In genomic region chr1:181921580-181922494, GRCm38 (mm10) we compare ENCODE assay signal across 8 mouse cellular contexts.
A peak's percentile ranks its signal among the peaks of the same experiment; 100 is the strongest.
DNase-seq lines count a peak whose midpoint lies in the region; TF ChIP-seq lines count a peak whose summit lies in the region.

No protein-coding gene starts in this region.

- peaks cover 20% of the 10 kb centered on the region; the same call in 1 of the 2 replicates for H3K36me3 ChIP-seq in ES-E14 (ENCODE audit: control insufficient read depth, insufficient read depth, low read length, poor library complexity, severe bottlenecking)

- H3K9me3 ChIP-seq in ES-E14 (ENCODE audit: control insufficient read depth, insufficient read depth, low read depth, low read length): no peaks in the 10 kb centered on the region

- H3K4me3 ChIP-seq in ES-E14 (ENCODE audit: insufficient read depth in 1 of 2, low read depth in 1 of 2, low read length in 2 of 2, poor library complexity in 1 of 2, severe bottlenecking in 1 of 2): peak overlapping the region; percentile 46 to 69

- H3K27ac ChIP-seq in ES-E14 (ENCODE audit: insufficient read depth, low read depth, low read length, poor library complexity, severe bottlenecking): no peak overlapping the region

- H3K4me1 ChIP-seq in ES-E14 (ENCODE audit: control insufficient read depth in 2 of 2, insufficient read depth in 2 of 2, low read length in 2 of 2, poor library complexity in 1 of 2): peaks cover 8 to 11% of the 10 kb centered on the region in 2 experiments; a peak in 1 of 4 replicates

- in situ Hi-C loops in ES-E14 (cut with MboI; ENCODE audit: low sequenced_read_pairs in 2 of 2, unreplicated experiment in 2 of 2): no loop called here

- DNase-seq in heart, adult 11 months: peak; percentile 94
- no peak for DNase-seq in heart, postnatal 25 days (ENCODE audit: low spot score)
- peak; percentile 40 for DNase-seq in ES-E14 (ENCODE audit: low read depth, low spot score)
- DNase-seq in embryo, embryonic 11 days: peak; percentile 43
- DNase-seq in kidney, adult 9 months: peak; percentile 14
- DNase-seq in lung, postnatal 10 days: peak; percentile 10
- peak; percentile 9 to 33 for DNase-seq in spleen, postnatal 10 days (ENCODE audit: low spot score in 2 of 2)
- no peak for DNase-seq in urinary bladder, postnatal 4 days (ENCODE audit: low spot score in 2 of 2)

- H3K9ac ChIP-seq in ES-E14 (ENCODE audit: insufficient read depth, low read depth, low read length, poor library complexity, severe bottlenecking): peak overlapping the region; percentile 72; the same call in 1 of the 2 replicates

- intact Hi-C loops in heart, postnatal 25 days (cut with DNase I): no loop called here

TF ChIP-seq in ES-E14, 5 proteins besides CTCF, POLR2A, EP300 and RAD21:
- TF ChIP-seq MAFK (IDR thresholded peaks at IDR 0.05; ENCODE audit: insufficient read depth, low read depth, low read length): no peak
- TF ChIP-seq HCFC1 (IDR thresholded peaks at IDR 0.05; ENCODE audit: borderline replicate concordance, insufficient read depth, low read length): no peak
- no peak for TF ChIP-seq ZC3H11A (IDR thresholded peaks at IDR 0.05; ENCODE audit: borderline replicate concordance, low read depth, low read length)
- TF ChIP-seq CHD2 (IDR thresholded peaks at IDR 0.05; ENCODE audit: low read depth, low read length): no peak
- TF ChIP-seq ZNF384 (IDR thresholded peaks at IDR 0.05; ENCODE audit: low read depth, low read length): no peak
TF ChIP-seq in ES-E14: peak in this region for 0.

Comparison
In these comparisons a context has a peak if more than half of its experiments do, and no peak if none do; other contexts are left out.
1. DNase-seq: peak in heart, adult 11 months (single experiment), ES-E14 (single experiment), embryo, embryonic 11 days (single experiment), kidney, adult 9 months (single experiment), lung, postnatal 10 days (single experiment) and spleen, postnatal 10 days (2 of 2); none in heart, postnatal 25 days (single experiment) and urinary bladder, postnatal 4 days (0 of 2).